Mouse (Mus musculus) ovary, adult 18-20 months (tissue): ENCODE results near the gene Mrpl2.

ENCODE experiments used
- DNase-seq: peaks from one replicate; pipeline ENCODE4 v3.0.0; 2022; ENCODE audit warnings: low spot score, mixed read lengths

Gene Mrpl2

GRCm38 (mm10) chr17:46667712-46668111 is 21.7 kb downstream of the Mrpl2 start:
- DNase-seq: no peak

GRCm38 (mm10) chr17:46669911-46670310 is 23.9 kb downstream of the Mrpl2 start:
- DNase-seq: no peak

GRCm38 (mm10) chr17:46673850-46674529 is 28.0 kb downstream of the Mrpl2 start, which contains the start of gene Rrp36:
Rrp36 (minus strand) TSS chr17:46674352.
- peak; percentile 85 for DNase-seq

GRCm38 (mm10) chr17:46674530-46675283 is 28.7 kb downstream of the Mrpl2 start:
- no peak for DNase-seq

- no peak for DNase-seq
These were observed 32.4 kb downstream of the Mrpl2 start, which contains the start of gene Mea1 for GRCm38 (mm10) chr17:46678416-46678815. Mea1 (plus strand) TSS chr17:46678793.

- DNase-seq: no peak
These were observed 32.9 kb downstream of the Mrpl2 start for GRCm38 (mm10) chr17:46678911-46679310.

GRCm38 (mm10) chr17:46679843-46680759 is 34.1 kb downstream of the Mrpl2 start:
- no peak for DNase-seq

- peak; percentile 98 for DNase-seq
These were observed 34.8 kb downstream of the Mrpl2 start, which contains the start of gene Klhdc3 for GRCm38 (mm10) chr17:46680760-46681373. Klhdc3 (minus strand) TSS chr17:46680914.

- DNase-seq: no peak
These were observed 35.6 kb downstream of the Mrpl2 start for GRCm38 (mm10) chr17:46681466-46682118.

- no peak for DNase-seq
These were observed 36.8 kb downstream of the Mrpl2 start for GRCm38 (mm10) chr17:46682654-46683389.

- no peak for DNase-seq
These were observed 39.9 kb downstream of the Mrpl2 start for GRCm38 (mm10) chr17:46685913-46686312.

- no peak for DNase-seq
These were observed 44.6 kb downstream of the Mrpl2 start for GRCm38 (mm10) chr17:46690665-46691064.

GRCm38 (mm10) chr17:46691390-46691789 is 45.4 kb downstream of the Mrpl2 start:
- DNase-seq: no peak

GRCm38 (mm10) chr17:46694517-46695063 is 48.6 kb downstream of the Mrpl2 start:
- DNase-seq: no peak

GRCm38 (mm10) chr17:46698515-46698914 is 52.5 kb downstream of the Mrpl2 start:
- no peak for DNase-seq

GRCm38 (mm10) chr17:46699245-46699644 is 53.2 kb downstream of the Mrpl2 start:
- no peak for DNase-seq
